Mouse (Mus musculus) G1E (cell line): ENCODE results near the gene BC029722. TPM values are rescaled to one million over a fixed set of nuclear protein-coding genes. Genes with fewer than 3 reads are reported as not detected.
A peak's percentile ranks its signal among the peaks of the same experiment; 100 is the strongest.

Experiments
- ATAC-seq: 2 replicates; pipeline ENCODE4 v1.8.0; 2016; ENCODE audit warnings: mild to moderate bottlenecking; ENCODE audit not compliant: insufficient number of reproducible peaks, poor library complexity, low FRiP score, severe bottlenecking; ENCODE audit errors: extremely low read depth
- DNase-seq: peaks from one replicate; pipeline ENCODE4 v3.0.0; 2012; ENCODE audit warnings: low spot score
- H3K27me3 ChIP-seq: 2 replicates; pipeline ENCODE4 v1.6.1; 2012; ENCODE audit warnings: mild to moderate bottlenecking, low read length, inconsistent platforms; ENCODE audit not compliant: insufficient read depth
- H3K36me3 ChIP-seq: replicated peaks from 2 replicates; pipeline ENCODE3; 2012; ENCODE audit warnings: mild to moderate bottlenecking, inconsistent platforms
- H3K4me1 ChIP-seq: 2 replicates; pipeline ENCODE4 v1.6.1; 2012; ENCODE audit warnings: low read depth, low read length, inconsistent platforms, mixed read lengths; ENCODE audit not compliant: insufficient read depth
- H3K4me3 ChIP-seq: 2 replicates; pipeline ENCODE4 v1.5.1; 2012; ENCODE audit warnings: low read depth, mild to moderate bottlenecking, inconsistent platforms, low read length, moderate library complexity, mixed read lengths
- H3K9me3 ChIP-seq: replicated peaks from 2 replicates; pipeline ENCODE4 v1.6.1; 2012; ENCODE audit warnings: inconsistent platforms
- CTCF ChIP-seq: IDR thresholded peaks from 2 replicates; pipeline ENCODE4 v1.5.1; 2012; ENCODE audit warnings: low read depth, low read length, inconsistent platforms, mixed read lengths
- GATA1 ChIP-seq: IDR thresholded peaks from 2 replicates; pipeline ENCODE4 v1.6.1; 2012; ENCODE audit warnings: borderline replicate concordance, low read length, inconsistent platforms, mixed read lengths
- GATA2 ChIP-seq: IDR thresholded peaks from 2 replicates; pipeline ENCODE4 v1.6.1; 2012; ENCODE audit warnings: low read depth, low read length, inconsistent platforms, borderline replicate concordance
- POLR2AphosphoS5 ChIP-seq: IDR thresholded peaks from 2 replicates; pipeline ENCODE4 v1.6.1; 2012; ENCODE audit warnings: low read depth, low read length, inconsistent platforms; ENCODE audit not compliant: insufficient replicate concordance
- TAL1 ChIP-seq: conservative IDR thresholded peaks from 2 replicates; pipeline ENCODE4 v1.6.1; 2012; ENCODE audit warnings: low read depth, low read length, inconsistent platforms, mixed read lengths
- polyA plus RNA-seq: library from polyadenylated mRNA; stranded (reverse); fragments of >175 nt; gene quantifications from 2 replicates; pipeline ENCODE4 v1.2.3, GENCODE M21; 2012
- total RNA-seq, 2 experiments: library from RNA; stranded (forward) in 1 of 2; stranded (reverse) in 1 of 2; fragments of 200-1000 nt in 1 of 2; fragments of >200 nt in 1 of 2; fragmentation: Nextera tagmentation in 1 of 2; gene quantifications; 2 replicates each; pipeline ENCODE4 v1.2.3; 2014 to 2017

Gene BC029722
- total RNA-seq (2014; fragmentation: Nextera tagmentation) (9.2 and 12.8 TPM in 2 replicates), total RNA-seq (2017) (19.0 and 20.4 TPM in 2 replicates), polyA plus RNA-seq (36.3 and 45.0 TPM in 2 replicates)

DNA sequence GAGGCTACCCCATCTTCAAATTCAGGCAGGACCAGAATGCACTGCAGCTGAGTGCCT lies at the start of gene BC029722:
Gene BC029722 (minus strand): TSS at position 35 of the 57 bp plus-strand sequence.
- no peaks in the 10 kb centered on the region for H3K9me3 ChIP-seq
- peaks cover 7% of the 10 kb centered on the region; the same call in 1 of the 2 replicates for H3K27me3 ChIP-seq
- H3K4me3 ChIP-seq: peak within 1 kb of the TSS; percentile 91
- ATAC-seq (no peak), DNase-seq (no peak)
- TF ChIP-seq POLR2AphosphoS5 (no peak), CTCF (no peak)
- H3K4me1 ChIP-seq: peaks cover 65% of the 10 kb centered on the region
- H3K36me3 ChIP-seq: peaks cover 73% of the 10 kb centered on the region

DNA sequence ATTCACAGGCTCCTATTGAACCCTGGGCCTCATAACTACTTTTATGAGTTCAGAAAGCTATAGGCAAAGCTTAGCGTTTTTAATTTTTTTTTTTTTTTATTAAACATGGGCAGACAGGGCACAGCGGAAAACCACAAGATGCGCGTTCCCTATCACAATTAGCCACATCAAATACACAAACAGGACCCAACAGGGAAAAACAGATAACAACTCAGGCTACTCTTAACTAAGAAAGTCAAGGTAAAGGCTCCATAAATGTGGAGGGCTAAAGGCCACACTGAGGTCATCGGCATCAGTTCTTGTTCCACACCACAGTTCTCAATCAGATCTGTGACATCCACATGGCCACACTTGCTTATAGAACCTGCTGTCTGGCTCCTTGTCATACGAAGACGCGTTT lies 49.1 kb upstream of the BC029722 start:
- TF ChIP-seq GATA2: no peak
- no peak for TF ChIP-seq POLR2AphosphoS5
- TF ChIP-seq TAL1: no peak
- no peak for TF ChIP-seq CTCF
- no peak for TF ChIP-seq GATA1
- ATAC-seq (no peak), DNase-seq (no peak)
- H3K4me1 ChIP-seq: no peaks in the 10 kb centered on the region
- no peaks in the 10 kb centered on the region for H3K27me3 ChIP-seq
- peaks cover 94% of the 10 kb centered on the region for H3K36me3 ChIP-seq
- no peak overlapping the region for H3K4me3 ChIP-seq
- no peaks in the 10 kb centered on the region for H3K9me3 ChIP-seq

DNA sequence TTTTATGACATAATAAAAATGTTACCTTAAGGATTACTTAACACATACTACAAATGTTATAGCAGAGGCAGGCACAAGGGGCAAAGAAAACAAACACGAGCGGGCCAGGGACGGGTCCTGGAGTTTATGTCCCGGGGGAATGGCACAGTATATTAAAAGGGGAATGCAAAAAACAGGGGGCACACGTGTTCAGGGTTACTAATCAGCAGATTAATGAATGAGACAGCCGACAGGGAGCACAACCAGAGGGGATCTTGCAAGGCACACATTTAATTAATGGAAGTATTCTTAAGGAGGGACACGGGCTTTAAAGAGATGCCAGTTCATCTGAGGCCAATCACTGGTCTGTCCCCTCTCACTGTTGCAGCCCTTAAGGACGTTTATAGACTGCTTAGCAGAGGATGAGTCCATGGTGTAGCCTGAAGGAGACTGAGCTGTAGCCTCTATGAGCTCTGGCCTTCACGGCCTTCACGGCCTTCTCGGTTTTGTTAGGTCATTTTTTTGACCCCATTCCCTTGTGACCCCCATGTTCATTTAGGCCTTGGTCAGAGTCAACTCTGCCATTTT lies 44.2 kb upstream of the BC029722 start:
- Histone ChIP-seq H3K4me1 (no peaks in the 10 kb centered on the region), H3K27me3 (no peaks in the 10 kb centered on the region), H3K4me3 (no peak overlapping the region), H3K36me3 (peaks cover 89% of the 10 kb centered on the region), H3K9me3 (no peaks in the 10 kb centered on the region)
- DNase-seq (no peak), ATAC-seq (no peak)
- TF ChIP-seq TAL1: no peak
- no peak for TF ChIP-seq POLR2AphosphoS5

DNA sequence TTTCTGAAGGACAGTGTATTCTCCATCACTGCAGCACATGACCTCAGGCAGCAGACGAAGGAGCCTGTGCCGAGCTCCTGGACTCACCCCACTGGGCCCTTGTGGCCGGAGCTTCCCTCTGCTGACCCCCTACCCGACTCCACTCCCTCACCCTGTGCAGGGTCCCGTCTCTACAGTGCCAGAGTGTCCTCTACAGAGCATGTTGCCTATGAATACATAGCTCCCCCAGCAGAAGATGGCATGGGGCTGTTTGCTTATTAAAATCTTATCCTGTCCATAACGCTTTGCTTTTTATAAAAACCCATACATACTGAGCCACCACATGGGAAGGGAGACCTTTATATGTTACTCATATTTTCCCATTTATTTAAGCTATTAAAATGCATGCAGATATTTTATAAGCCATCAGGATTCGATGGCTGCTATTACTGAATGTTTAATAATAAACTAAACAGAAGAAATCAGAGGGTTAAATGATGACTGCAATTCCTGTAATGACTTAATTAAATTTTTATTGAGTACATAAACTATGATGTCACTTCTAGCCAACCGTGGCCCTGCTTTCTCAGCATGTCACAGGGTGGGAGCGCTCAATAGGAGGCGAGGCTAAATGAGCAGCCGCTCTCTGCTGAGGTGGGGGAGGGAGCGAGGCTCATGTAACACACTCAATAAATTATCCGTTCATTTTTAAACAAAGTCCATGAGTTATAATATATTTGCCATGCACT lies 43.5 kb upstream of the BC029722 start:
- H3K36me3 ChIP-seq: peaks cover 90% of the 10 kb centered on the region
- H3K9me3 ChIP-seq: no peaks in the 10 kb centered on the region
- no peak for ATAC-seq
- no peaks in the 10 kb centered on the region for H3K27me3 ChIP-seq
- no peak overlapping the region for H3K4me3 ChIP-seq
- H3K4me1 ChIP-seq: no peaks in the 10 kb centered on the region
- DNase-seq: no peak
- TF ChIP-seq POLR2AphosphoS5 (no peak), TAL1 (no peak), CTCF (no peak), GATA1 (no peak), GATA2 (no peak)

DNA sequence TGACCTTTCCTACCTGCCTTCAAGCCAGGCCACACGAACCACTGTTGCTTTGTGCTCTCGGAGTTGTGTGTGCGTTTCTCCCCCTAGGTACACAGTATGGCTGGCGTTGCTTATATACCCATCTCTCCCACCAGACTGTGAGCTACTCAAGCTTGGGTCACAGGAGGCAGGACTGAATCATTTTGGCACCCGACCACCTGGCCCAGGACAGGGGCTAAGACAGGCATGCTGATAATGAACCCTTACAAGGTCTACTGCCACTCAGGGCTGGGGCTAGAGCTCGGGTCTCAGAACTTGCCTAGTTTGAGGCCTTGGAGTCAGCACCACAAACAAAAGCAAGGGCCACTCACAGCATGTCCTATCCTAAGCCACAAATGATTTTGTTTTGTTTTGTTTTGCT lies 42.4 kb upstream of the BC029722 start:
- H3K36me3 ChIP-seq: peaks cover 90% of the 10 kb centered on the region
- no peaks in the 10 kb centered on the region for H3K4me1 ChIP-seq
- H3K4me3 ChIP-seq: no peak overlapping the region
- no peaks in the 10 kb centered on the region for H3K27me3 ChIP-seq
- H3K9me3 ChIP-seq: no peaks in the 10 kb centered on the region
- TF ChIP-seq TAL1: no peak
- DNase-seq (no peak), ATAC-seq (no peak)

DNA sequence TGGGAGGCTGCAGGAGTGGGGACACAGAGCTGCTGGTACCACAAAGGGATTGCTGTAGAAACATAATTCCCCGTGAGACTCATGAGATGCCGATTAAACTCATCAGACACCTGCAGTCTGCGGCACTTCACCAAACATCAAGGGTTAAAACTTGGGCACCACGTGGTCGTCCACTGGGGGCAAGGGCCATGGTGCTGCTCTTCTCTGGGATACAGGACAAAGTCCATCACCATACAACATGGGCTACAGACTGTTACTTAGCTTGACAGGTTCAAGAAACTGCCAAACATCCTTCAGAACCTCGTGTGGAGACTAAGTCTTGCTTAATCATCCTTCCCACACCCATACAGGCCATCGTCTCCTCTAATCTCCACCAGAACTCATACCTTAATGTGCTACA lies 40.9 kb upstream of the BC029722 start:
- TF ChIP-seq POLR2AphosphoS5: no peak
- TF ChIP-seq TAL1: no peak
- TF ChIP-seq GATA1: no peak
- TF ChIP-seq GATA2: no peak
- TF ChIP-seq CTCF: no peak
- Histone ChIP-seq H3K4me3 (no peak overlapping the region), H3K36me3 (peaks cover 88% of the 10 kb centered on the region), H3K27me3 (no peaks in the 10 kb centered on the region), H3K4me1 (no peaks in the 10 kb centered on the region), H3K9me3 (no peaks in the 10 kb centered on the region)
- ATAC-seq (no peak), DNase-seq (no peak)

DNA sequence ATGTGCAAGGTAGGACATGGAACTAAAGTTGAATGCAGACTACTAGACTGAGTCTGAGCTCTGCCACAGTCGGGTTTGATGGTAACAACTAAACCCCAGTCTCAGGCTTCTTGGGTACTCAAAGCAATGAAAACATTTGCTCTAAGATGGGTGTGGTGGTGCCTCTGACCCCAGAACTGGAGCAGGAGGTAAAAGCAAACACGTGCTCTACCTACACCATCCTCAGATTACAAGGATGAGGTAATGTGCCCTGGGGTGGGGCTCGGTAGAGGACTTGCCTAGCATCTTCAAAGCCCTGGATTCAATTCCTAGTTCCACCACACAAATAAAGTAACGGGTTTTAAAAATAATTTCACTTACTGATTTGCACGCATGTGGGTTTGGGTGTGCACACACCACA lies 33.3 kb upstream of the BC029722 start:
- H3K9me3 ChIP-seq: no peaks in the 10 kb centered on the region
- ATAC-seq (no peak), DNase-seq (no peak)
- peaks cover 9% of the 10 kb centered on the region; the same call in 1 of the 2 replicates for H3K4me1 ChIP-seq
- H3K27me3 ChIP-seq: no peaks in the 10 kb centered on the region
- H3K36me3 ChIP-seq: peaks cover 96% of the 10 kb centered on the region
- H3K4me3 ChIP-seq: no peak overlapping the region
- TF ChIP-seq GATA2: no peak
- no peak for TF ChIP-seq POLR2AphosphoS5
- no peak for TF ChIP-seq GATA1
- no peak for TF ChIP-seq CTCF
